Mouse (Mus musculus) lung, postnatal 0 days (tissue): ENCODE data around the gene Limd2.

ENCODE experiments used
- CTCF ChIP-seq: IDR thresholded peaks from 2 replicates; pipeline ENCODE4 v1.5.1; 2016; ENCODE audit warnings: antibody characterized with exemption, mild to moderate bottlenecking
- EP300 ChIP-seq: IDR thresholded peaks from 2 replicates; pipeline ENCODE4 v1.6.1; 2016; ENCODE audit warnings: antibody characterized with exemption, mild to moderate bottlenecking, control low read depth

- TF ChIP-seq EP300 (no peak), CTCF (no peak)
Measured at GRCm38 (mm10) chr11:106151219-106151618, 9.4 kb downstream of the Limd2 start.
